Mouse (Mus musculus) adipocyte (in vitro differentiated cells): Measurements from ENCODE around the gene Usp53.

Source experiments
- DNase-seq: peaks from one replicate; pipeline ENCODE4 v3.0.0-alpha.2; 2016; ENCODE audit warnings: low spot score

The Usp53 gene

GRCm38 (mm10) chr3:122887505-122888301, 96.6 kb downstream of the Usp53 start:
- no peak for DNase-seq
